Mouse (Mus musculus): ENCODE results near the gene Pycard. TPM values are rescaled to one million over a fixed set of nuclear protein-coding genes. Genes with fewer than 3 reads are reported as not detected.
A peak's percentile ranks its signal among the peaks of the same experiment; 100 is the strongest.
"Not testable (repeated sequence)": the region's sequence is repeated elsewhere in the genome, so short reads cannot be mapped to it uniquely, and the experiment has no call there.

Gene Pycard
- polyA plus RNA-seq, 1 experiment from 2014 or later, result 24.9 TPM

DNA sequence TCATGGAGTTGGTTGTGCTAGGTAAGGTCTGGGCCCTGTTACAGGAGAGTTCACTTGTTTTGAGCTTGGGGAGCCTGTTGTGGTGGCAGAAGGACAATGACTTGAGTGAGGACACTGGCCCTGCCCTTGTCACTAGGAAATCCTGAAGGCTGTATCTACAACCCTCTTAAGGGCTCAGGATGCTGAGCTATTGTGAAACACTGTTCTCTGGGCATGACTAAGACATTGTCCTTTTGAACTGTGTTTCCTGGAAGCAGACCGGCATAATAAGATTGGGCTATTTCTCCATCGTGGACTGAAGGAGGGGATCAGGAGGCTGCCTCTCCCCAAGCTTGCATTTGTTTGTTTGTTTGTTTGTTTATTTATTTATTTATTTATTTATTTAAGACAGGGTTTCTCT is 25.5 kb upstream of the Pycard start:
- H3K27ac ChIP-seq (replicated peaks), result no peak overlapping the region
- no peak for ATAC-seq (ENCODE audit: insufficient read depth)
- WGBS (ENCODE audit: insufficient replicate concordance), result 39% methylated on average over 2 of the region's 2 CpGs
- H3K9ac ChIP-seq, result no peak overlapping the region
- no peak overlapping the region for H3K4me2 ChIP-seq
- H3K4me3 ChIP-seq (replicated peaks), result no peak overlapping the region
- H3K9me3 ChIP-seq (replicated peaks), result no peaks in the 10 kb centered on the region
- H3K27me3 ChIP-seq, result no peaks in the 10 kb centered on the region
- H3K36me3 ChIP-seq (replicated peaks), result no peaks in the 10 kb centered on the region
- no peaks in the 10 kb centered on the region for H3K4me1 ChIP-seq (replicated peaks)

DNA sequence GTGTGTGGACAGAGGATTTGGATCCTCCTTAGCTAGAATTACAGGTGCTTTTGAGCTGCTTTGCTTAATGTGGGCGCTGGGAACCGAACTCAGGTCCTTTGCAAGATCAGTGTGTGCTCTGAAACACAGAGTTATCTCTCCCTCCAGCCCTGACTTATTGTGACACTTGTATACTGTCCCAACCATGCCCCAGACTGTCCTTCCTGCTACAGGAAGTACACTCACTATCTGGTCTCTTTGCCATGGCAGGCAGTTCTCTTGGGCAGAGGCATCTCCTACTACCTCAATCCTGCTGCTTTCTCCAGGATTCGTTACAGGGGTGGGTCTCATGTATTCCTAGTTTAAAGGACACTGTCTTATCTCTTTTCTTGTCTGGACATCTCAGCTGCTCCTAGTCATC is 24.6 kb upstream of the Pycard start:
- no peak overlapping the region for H3K4me2 ChIP-seq
- no peaks in the 10 kb centered on the region for H3K9me3 ChIP-seq (replicated peaks)
- H3K27ac ChIP-seq (replicated peaks), result no peak overlapping the region
- H3K27me3 ChIP-seq, result no peaks in the 10 kb centered on the region
- no peaks in the 10 kb centered on the region for H3K36me3 ChIP-seq (replicated peaks)
- ATAC-seq (ENCODE audit: insufficient read depth), result no peak
- no peak overlapping the region for H3K9ac ChIP-seq
- H3K4me1 ChIP-seq (replicated peaks), result no peaks in the 10 kb centered on the region
- no peak overlapping the region for H3K4me3 ChIP-seq (replicated peaks)
- WGBS (ENCODE audit: insufficient replicate concordance), result 55% methylated on average over 3 of the region's 3 CpGs

DNA sequence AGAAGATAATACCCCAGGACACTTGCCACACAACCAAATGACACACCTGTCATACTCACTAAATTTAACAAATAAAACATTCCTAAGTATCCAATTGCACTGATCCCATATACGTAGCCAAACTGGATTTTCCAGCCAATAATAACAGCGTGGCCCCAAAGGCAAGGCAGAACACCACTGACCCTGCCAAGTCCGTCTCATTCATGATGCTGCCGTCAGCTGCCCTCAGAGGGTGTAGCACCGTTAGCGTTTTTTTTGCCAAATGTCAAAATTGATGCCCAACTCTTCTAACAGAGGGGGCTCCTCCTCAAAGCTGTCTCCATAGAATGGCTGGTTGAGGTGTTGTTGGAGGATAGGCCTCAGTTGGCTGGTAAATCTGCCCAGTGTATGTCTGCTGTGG is 23.0 kb upstream of the Pycard start:
- no peak overlapping the region for H3K4me3 ChIP-seq (replicated peaks)
- no peaks in the 10 kb centered on the region for H3K4me1 ChIP-seq (replicated peaks)
- H3K36me3 ChIP-seq (replicated peaks), result no peaks in the 10 kb centered on the region
- H3K27me3 ChIP-seq, result no peaks in the 10 kb centered on the region
- H3K9ac ChIP-seq, result no peak overlapping the region
- no peak for ATAC-seq (ENCODE audit: insufficient read depth)
- WGBS (ENCODE audit: insufficient replicate concordance), result 79% methylated on average over 6 of the region's 6 CpGs
- no peaks in the 10 kb centered on the region for H3K9me3 ChIP-seq (replicated peaks)
- H3K27ac ChIP-seq (replicated peaks), result no peak overlapping the region
- H3K4me2 ChIP-seq, result no peak overlapping the region

DNA sequence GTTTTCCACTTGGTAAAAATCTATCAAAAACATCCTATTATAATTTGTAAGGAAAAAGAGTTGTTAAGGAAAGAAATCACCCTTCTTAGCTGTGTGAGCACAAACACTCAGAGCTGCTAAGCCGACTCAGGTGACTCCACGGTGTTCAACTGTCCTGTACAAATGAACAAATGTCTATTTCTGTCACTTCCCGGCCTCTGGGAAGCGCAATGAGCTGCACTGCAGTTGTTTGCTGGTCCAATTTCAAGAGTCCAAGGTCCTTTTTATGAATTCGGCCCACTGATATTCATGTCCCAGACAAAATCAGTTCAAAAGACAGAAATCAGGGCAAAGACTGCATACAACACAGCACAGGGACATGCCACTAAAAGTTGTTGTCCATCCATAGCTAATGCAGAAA is 22.5 kb upstream of the Pycard start:
- not testable (repeated sequence) for ATAC-seq (ENCODE audit: insufficient read depth); H3K9me3 ChIP-seq (replicated peaks); H3K9ac ChIP-seq; H3K36me3 ChIP-seq (replicated peaks); H3K4me2 ChIP-seq; H3K27ac ChIP-seq (replicated peaks); H3K4me1 ChIP-seq (replicated peaks); H3K4me3 ChIP-seq (replicated peaks); H3K27me3 ChIP-seq
- WGBS (ENCODE audit: insufficient replicate concordance), result 48% methylated on average over 5 of the region's 5 CpGs

DNA sequence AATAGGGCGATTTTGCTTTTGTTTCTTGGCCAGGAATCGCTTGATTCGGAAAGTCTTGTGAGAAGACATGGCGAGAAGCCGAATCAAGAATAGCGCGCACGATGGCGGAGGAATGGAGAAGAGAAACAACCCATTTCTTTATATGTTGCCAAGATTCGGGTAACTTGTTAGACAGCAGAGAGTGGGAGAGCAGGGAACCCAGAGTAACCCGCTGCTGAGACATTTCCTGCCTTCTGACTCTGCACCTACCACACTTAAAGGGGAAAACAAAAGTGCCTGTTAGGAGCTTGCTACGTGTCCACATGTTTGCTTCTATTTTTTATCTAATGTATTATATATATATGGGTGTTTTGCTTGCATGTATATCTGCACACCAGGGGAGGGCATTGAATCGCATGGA is 19.4 kb upstream of the Pycard start:
- Histone ChIP-seq H3K27ac (replicated peaks) (no peak overlapping the region), H3K9me3 (replicated peaks) (no peaks in the 10 kb centered on the region), H3K4me1 (replicated peaks) (0 out of 2 replicates have a peak, but pooled peaks cover 5% of the 10 kb centered on the region), H3K27me3 (no peaks in the 10 kb centered on the region), H3K36me3 (replicated peaks) (no peaks in the 10 kb centered on the region), H3K4me3 (replicated peaks) (no peak overlapping the region), H3K9ac (no peak overlapping the region), H3K4me2 (no peak overlapping the region)
- ATAC-seq (ENCODE audit: insufficient read depth), result no peak
- WGBS (ENCODE audit: insufficient replicate concordance), result 72% methylated on average over 13 of the region's 13 CpGs

DNA sequence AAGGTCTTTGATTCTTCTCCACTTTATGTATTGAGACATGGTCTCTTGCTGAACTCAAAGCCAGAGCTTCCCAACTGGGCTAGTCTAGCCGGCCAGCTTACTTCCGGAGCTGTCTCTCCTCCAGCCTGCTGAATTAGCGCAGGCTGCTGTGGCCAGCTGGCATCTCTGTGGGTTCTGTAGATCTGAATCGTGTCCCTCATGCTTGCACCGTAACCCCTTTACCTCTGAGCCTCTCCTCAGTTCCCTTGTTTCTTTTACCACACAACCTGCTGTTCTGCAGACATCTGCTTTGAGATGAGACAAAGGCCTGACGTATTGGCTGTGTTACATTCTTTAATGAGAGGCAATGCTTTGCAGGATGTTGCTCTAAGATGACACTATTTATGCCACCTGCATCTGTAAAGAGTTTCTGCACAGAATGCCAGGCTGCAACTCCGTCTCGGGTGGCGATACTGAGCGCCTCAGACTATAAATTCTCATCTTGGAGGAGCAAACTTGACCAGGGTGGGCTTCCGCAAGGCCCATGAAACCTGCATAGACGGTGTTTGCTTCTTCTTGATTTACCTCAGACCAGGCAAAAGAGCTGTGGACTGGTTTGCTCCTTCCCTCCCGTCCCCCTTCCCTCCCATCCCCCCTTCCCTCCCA is 18.6 kb upstream of the Pycard start:
- H3K4me1 ChIP-seq (replicated peaks), result 0 out of 2 replicates have a peak, but pooled peaks cover 5% of the 10 kb centered on the region
- ATAC-seq (ENCODE audit: insufficient read depth), result no peak
- H3K4me2 ChIP-seq, result no peak overlapping the region
- no peaks in the 10 kb centered on the region; the same call in 1 of the 2 replicates for H3K27me3 ChIP-seq
- no peaks in the 10 kb centered on the region for H3K9me3 ChIP-seq (replicated peaks)
- no peak overlapping the region for H3K27ac ChIP-seq (replicated peaks)
- H3K9ac ChIP-seq, result no peak overlapping the region
- H3K36me3 ChIP-seq (replicated peaks), result no peaks in the 10 kb centered on the region
- 62% methylated on average over 13 of the region's 13 CpGs for WGBS (ENCODE audit: insufficient replicate concordance)
- no peak overlapping the region for H3K4me3 ChIP-seq (replicated peaks)

DNA sequence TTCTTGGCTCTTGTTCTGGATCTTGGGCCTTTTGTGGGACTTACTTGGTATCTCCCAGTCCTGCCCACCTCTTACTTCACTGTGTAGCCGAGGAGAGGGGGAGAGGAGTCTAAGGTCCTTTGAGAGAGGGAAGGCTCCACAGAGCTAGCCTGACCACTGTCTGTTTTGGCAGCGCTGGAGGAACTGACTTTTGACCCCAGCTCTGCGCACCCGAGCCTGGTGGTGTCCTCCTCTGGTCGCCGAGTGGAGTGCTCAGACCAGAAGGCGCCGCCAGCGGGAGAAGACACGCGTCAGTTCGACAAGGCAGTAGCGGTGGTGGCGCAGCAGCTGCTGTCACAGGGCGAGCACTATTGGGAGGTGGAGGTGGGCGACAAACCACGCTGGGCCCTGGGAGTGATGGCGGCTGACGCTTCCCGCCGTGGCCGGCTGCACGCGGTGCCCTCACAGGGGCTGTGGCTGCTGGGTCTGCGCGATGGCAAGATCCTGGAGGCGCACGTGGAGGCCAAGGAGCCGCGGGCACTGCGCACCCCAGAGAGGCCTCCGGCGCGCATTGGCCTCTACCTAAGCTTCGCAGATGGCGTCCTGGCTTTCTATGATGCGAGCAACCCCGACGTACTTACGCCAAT is 16.2 kb upstream of the Pycard start:
- Histone ChIP-seq H3K4me3 (replicated peaks) (no peak overlapping the region), H3K4me1 (replicated peaks) (0 out of 2 replicates have a peak, but pooled peaks cover 5% of the 10 kb centered on the region), H3K4me2 (peak overlapping the region; percentile 35; the same call in 1 of the 2 replicates), H3K36me3 (replicated peaks) (no peaks in the 10 kb centered on the region), H3K27me3 (no peaks in the 10 kb centered on the region; the same call in 1 of the 2 replicates), H3K27ac (replicated peaks) (no peak overlapping the region), H3K9me3 (replicated peaks) (no peaks in the 10 kb centered on the region), H3K9ac (no peak overlapping the region)
- no peak for ATAC-seq (ENCODE audit: insufficient read depth)
- WGBS (ENCODE audit: insufficient replicate concordance), result 54% methylated on average over 40 of the region's 40 CpGs

DNA sequence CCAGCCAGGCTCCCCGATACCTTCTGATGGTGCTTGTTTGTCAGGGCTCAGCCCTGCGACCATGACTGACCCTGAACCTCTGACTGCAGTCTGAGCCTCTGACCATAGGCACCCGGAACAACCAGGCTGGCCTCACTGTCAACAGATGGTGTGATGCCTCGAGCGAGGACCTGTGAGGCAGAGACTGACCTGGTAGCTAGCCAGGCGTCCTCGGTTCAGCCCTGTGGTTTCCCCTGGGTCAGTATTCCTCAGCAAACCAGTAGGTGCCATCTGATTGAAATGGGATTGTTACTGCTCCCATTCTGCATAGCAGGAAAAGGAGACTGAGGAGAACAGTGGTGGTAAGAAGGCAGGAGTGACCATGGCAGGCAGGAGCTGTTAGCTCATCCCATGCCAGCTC is 12.5 kb upstream of the Pycard start:
- H3K4me2 ChIP-seq, result no peak overlapping the region
- no peak overlapping the region for H3K4me3 ChIP-seq (replicated peaks)
- no peak overlapping the region for H3K9ac ChIP-seq
- H3K36me3 ChIP-seq (replicated peaks), result no peaks in the 10 kb centered on the region
- no peaks in the 10 kb centered on the region for H3K9me3 ChIP-seq (replicated peaks)
- peaks cover 5% of the 10 kb centered on the region; the same call in 1 of the 2 replicates for H3K4me1 ChIP-seq (replicated peaks)
- no peak for ATAC-seq (ENCODE audit: insufficient read depth)
- no peaks in the 10 kb centered on the region; the same call in 1 of the 2 replicates for H3K27me3 ChIP-seq
- no peak overlapping the region for H3K27ac ChIP-seq (replicated peaks)
- 51% methylated on average over 7 of the region's 7 CpGs for WGBS (ENCODE audit: insufficient replicate concordance)

DNA sequence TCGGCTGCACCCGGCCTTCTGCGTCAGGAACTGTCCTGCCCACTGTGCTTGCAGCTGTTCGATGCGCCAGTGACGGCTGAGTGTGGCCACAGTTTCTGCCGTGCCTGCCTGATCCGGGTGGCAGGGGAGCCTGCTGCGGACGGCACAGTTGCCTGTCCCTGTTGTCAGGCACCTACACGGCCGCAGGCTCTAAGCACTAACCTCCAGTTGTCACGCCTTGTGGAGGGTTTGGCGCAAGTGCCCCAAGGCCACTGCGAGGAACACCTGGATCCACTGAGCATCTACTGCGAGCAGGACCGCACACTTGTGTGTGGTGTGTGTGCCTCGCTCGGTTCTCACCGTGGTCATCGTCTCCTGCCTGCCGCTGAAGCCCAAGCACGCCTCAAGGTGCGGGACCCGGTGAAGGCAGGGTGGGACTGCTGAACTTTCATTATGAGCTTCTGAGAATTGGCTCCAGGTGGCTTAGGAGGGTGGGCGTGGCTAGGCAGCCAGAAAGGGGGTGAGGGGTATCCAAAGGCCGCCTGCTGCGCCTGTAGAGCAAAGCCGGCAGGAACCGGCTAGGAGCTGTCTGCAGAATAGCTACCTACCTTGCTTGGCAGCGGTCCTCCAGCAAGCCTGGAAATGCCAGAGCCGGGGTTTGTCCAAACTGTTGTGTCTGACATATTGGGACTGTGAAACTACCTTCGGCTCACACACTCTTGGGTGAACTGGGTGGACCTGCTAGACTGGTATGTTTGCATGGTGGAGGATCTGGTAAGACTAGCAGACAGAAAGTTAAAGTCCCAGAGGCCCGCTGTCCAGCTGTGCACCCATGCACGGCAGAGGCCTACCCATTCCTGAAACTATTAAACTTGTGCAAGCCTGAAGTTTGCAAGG is 11.1 kb upstream of the Pycard start:
- Histone ChIP-seq H3K4me3 (replicated peaks) (no peak overlapping the region), H3K4me2 (no peak overlapping the region; the same call in 1 of the 2 replicates), H3K4me1 (replicated peaks) (peaks cover 5% of the 10 kb centered on the region; the same call in 1 of the 2 replicates), H3K9me3 (replicated peaks) (no peaks in the 10 kb centered on the region), H3K27me3 (no peaks in the 10 kb centered on the region; the same call in 1 of the 2 replicates), H3K27ac (replicated peaks) (no peak overlapping the region), H3K36me3 (replicated peaks) (no peaks in the 10 kb centered on the region), H3K9ac (no peak overlapping the region)
- WGBS (ENCODE audit: insufficient replicate concordance), result 58% methylated on average over 35 of the region's 35 CpGs
- ATAC-seq (ENCODE audit: insufficient read depth), result no peak

DNA sequence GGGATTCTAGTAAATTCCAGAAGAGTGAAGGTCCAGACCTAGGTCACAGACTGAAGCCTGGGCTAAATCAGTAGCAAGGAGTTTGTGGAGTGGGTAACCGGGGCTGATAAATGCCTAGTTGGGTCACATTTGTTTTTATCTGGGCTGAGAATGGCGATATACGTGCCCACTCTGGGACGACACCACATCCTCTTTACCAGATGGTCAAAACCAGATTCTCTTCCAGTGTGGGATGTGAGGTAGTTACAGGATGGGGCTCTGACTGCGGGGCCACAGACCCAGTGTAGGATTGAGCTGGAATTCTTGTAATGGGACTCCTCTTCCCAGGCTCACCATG is 10.5 kb upstream of the Pycard start:
- Histone ChIP-seq H3K4me2 (no peak overlapping the region), H3K4me3 (replicated peaks) (no peak overlapping the region), H3K9ac (no peak overlapping the region), H3K27ac (replicated peaks) (no peak overlapping the region), H3K9me3 (replicated peaks) (no peaks in the 10 kb centered on the region), H3K4me1 (replicated peaks) (peaks cover 2% of the 10 kb centered on the region; the same call in 1 of the 2 replicates), H3K36me3 (replicated peaks) (no peaks in the 10 kb centered on the region), H3K27me3 (no peaks in the 10 kb centered on the region; the same call in 1 of the 2 replicates)
- WGBS (ENCODE audit: insufficient replicate concordance), result 34% methylated on average over 5 of the region's 5 CpGs
- ATAC-seq (ENCODE audit: insufficient read depth), result no peak

DNA sequence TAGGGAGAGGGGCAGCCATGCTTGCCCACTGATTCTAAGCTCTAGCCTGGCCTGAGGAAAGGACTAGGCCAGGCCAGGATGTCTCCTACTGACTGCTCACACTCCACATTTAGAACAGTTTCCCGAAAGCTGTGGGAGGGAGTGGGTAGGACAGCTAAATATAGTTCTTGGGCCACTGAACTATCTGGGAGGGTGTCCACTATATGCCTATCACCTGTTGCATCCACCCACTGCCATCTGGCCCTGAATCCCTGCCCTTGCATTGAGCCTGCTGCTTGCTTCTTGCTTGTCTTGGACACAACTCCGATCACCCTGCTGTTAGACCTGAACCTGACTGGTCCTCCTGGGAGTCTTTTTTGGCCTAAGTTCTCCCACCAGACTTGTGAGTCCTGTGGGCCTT is 10.0 kb upstream of the Pycard start, which contains the start of gene Trim72:
Gene Trim72 (plus strand): TSS at position 262 of the 400 bp plus-strand sequence.
- no peak for ATAC-seq (ENCODE audit: insufficient read depth)
- no peak within 1 kb of the TSS; the same call in 1 of the 2 replicates for H3K4me2 ChIP-seq
- no peaks in the 10 kb centered on the region; the same call in 1 of the 2 replicates for H3K27me3 ChIP-seq
- no peak within 1 kb of the TSS for H3K4me3 ChIP-seq (replicated peaks)
- H3K27ac ChIP-seq (replicated peaks), result no peak within 1 kb of the TSS
- no peak within 1 kb of the TSS for H3K9ac ChIP-seq
- H3K36me3 ChIP-seq (replicated peaks), result no peaks in the 10 kb centered on the region
- WGBS (ENCODE audit: insufficient replicate concordance), result 68% methylated on average over 2 of the region's 2 CpGs
- no peaks in the 10 kb centered on the region for H3K9me3 ChIP-seq (replicated peaks)
- no peaks in the 10 kb centered on the region; the same call in 1 of the 2 replicates for H3K4me1 ChIP-seq (replicated peaks)
